Mouse (Mus musculus) liver, embryonic 14.5 days (tissue): Measurements from ENCODE around the gene Cds2.

ENCODE experiments used
- CTCF ChIP-seq: IDR thresholded peaks from 2 replicates; pipeline ENCODE4 v1.5.1; 2016; ENCODE audit warnings: antibody characterized with exemption, low read depth, control low read depth
- EP300 ChIP-seq: IDR thresholded peaks from 2 replicates; pipeline ENCODE4 v1.6.1; 2016; ENCODE audit warnings: antibody characterized with exemption, low read depth

DNA sequence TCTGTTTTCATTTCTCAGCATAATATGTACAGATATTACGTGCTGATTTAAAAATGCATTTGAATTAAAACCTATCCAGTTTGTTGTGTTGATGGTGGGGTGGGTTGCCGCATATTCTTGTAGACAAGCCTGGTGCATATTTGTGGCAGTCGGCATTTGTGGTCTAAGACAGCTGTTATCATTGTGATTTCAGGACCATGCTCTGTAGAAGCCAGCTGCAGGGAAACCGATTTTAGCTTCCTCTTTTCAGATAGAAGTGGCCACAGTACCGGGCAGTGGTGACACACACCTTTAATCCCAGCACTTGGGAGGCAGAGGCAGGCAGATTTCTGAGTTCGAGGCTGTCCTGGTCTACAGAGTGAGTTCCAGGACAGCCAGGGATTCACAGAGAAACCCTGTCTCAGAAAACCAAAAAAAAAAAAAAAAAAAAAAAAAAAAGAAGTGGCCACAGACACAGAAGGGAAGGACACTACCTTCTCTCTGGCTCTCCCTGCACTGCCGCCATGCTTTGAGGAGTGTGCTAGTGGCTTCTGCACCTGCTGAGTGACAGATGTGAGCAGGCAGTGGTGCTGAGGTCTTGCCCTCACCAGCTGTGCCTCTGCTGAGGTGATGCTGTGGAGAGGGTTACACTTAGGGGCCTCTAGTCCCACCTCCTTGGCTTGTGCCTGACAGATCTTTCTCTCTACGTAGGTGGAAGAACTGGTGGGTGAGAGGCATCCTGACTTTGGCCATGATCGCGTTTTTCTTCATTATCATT, 30.9 kb downstream of the Cds2 start:
- TF ChIP-seq CTCF (no peak), EP300 (no peak)
